Mouse (Mus musculus) liver, adult 2 months (tissue): ENCODE results near the gene Gli1.

Experiments used
- CTCF ChIP-seq: fragments of 200-500 bp; IDR thresholded peaks from 2 replicates; pipeline ENCODE4 v1.5.1; 2011; ENCODE audit warnings: low read depth, low read length, control low read depth
- POLR2A ChIP-seq: fragments of 200-500 bp; IDR thresholded peaks from 2 replicates; pipeline ENCODE4 v1.6.1; 2011; ENCODE audit warnings: low read length, control low read depth; ENCODE audit not compliant: insufficient read depth; ENCODE audit errors: extremely low read depth

DNA sequence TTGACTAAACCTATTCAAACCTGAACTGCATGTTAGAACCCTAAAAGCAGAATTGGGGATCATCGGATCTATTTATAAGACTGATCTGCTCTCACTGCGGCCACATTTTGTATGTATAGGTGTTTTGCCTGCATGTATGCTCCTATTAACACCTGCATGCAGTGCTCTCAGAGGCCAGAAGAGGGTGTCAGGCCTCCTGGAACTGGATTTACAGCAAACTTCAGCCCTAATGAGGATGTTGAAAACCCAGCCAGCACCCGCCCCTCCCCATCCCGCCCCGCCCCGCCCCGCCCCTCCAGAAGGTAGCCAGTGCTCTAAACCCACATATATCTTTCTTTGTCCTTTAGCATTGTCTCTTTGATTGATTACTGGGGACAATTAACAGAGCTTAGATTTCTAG is 17.3 kb downstream of the Gli1 start:
- TF ChIP-seq CTCF (peak; percentile 63; the same call in 1 of the 2 replicates), POLR2A (no peak)
